Mouse (Mus musculus): ENCODE measurements around the gene Sorcs3.

Sorcs3 gene

GRCm38 (mm10) chr19:48371787-48372186, 166.0 kb downstream of the Sorcs3 start:
- no peak for DNase-seq (ENCODE audit: extremely low read depth, low read depth, low spot score)

DNA sequence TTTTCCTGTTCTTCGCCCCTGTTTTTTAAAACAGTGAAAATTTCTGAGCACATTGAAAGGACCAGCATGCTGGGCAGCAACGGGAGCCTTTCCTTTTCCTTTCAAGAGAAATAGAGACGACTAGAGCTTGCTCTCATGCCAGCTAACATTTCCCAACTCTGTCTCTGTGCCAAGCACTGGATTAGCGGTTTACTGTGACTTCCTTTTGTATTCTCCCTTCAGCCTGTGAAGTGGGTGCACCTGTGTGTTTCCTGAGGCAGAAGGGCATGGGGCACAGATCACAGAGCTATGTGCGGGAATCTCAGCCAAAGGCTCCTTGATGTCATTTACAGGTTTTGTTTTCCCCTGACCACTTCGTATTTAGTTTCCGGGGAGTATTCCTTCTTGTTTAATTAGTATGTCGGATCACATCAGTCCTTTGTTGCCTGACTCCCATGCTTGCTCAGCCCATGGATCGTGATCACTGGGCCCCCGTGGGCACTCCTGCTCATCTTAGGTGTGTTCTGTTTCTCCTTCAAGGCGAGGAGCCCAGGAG, 172.2 kb downstream of the Sorcs3 start:
- peak; percentile 50 for DNase-seq (ENCODE audit: extremely low read depth, low read depth, low spot score)

DNA sequence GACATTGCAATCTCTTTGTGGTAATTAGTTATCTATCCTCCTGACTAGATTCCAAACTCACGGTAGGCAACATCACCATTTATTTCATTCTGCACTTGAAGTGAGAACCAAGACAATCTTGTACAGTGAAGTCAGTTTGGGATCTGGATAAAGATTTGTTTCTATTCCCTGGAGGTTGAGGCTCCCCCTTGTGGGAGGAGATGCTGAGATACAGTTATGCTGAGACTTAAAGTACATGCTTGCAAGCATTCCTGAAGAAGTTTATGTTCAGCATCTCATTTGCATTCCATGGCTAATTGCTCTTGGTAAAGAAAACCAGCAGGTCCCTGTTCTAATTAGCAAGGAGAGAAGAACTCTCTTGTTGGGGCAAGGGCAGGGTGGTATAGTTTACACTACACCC, 185.7 kb downstream of the Sorcs3 start:
- no peak for DNase-seq (ENCODE audit: extremely low read depth, low read depth, low spot score)

- no peak for DNase-seq (ENCODE audit: extremely low read depth, low read depth, low spot score)
Observed at GRCm38 (mm10) chr19:48404774-48405495, 199.1 kb downstream of the Sorcs3 start.

GRCm38 (mm10) chr19:48408221-48408620, 202.4 kb downstream of the Sorcs3 start:
- DNase-seq (ENCODE audit: extremely low read depth, low read depth, low spot score) = no peak

GRCm38 (mm10) chr19:48411332-48411731, 205.5 kb downstream of the Sorcs3 start:
- no peak for DNase-seq (ENCODE audit: extremely low read depth, low read depth, low spot score)

GRCm38 (mm10) chr19:48413836-48414235, 208.0 kb downstream of the Sorcs3 start:
- DNase-seq (ENCODE audit: extremely low read depth, low read depth, low spot score) = no peak

DNA sequence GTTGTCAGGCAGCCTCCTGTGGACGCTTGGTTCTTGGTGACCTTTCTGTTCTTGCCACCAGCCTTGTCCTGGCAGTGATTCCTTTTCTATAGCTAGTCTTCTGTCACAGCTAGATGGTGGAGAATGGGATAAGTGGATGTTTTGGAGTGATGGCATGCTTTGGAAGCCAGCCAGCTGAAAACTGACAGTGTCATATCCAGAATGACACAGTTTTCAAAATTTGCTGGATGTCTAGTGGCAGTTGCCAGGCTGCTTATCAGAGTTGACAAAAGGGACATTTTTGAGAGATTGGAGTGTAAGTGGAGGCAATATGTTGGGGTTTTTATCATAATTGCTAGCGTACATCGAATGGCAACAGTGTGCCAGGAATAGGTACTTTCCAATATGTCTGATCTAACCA, 212.5 kb downstream of the Sorcs3 start:
- DNase-seq (ENCODE audit: extremely low read depth, low read depth, low spot score) = no peak

GRCm38 (mm10) chr19:48429263-48429662, 223.4 kb downstream of the Sorcs3 start:
- no peak for DNase-seq (ENCODE audit: extremely low read depth, low read depth, low spot score)

DNA sequence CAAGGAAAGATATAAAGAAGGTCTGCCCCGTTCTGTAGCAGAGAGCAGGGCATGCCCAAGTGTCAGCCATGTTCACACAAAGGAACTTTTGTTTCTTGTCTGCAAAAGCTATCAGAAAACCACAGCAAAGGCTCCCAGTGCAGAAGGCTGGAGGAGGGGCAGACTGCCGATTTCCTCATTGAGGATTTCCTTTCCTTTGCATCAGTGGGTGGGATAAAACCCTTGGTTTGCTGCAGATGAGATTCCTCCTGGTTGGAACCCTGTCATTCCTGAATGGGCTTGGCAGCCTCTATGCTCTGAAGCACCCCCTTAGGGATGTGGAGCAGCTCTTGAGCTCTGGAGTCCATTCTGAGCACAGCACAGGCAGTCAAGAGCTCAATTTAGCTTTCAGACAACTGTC, 223.9 kb downstream of the Sorcs3 start:
- no peak for DNase-seq (ENCODE audit: extremely low read depth, low read depth, low spot score)

DNA sequence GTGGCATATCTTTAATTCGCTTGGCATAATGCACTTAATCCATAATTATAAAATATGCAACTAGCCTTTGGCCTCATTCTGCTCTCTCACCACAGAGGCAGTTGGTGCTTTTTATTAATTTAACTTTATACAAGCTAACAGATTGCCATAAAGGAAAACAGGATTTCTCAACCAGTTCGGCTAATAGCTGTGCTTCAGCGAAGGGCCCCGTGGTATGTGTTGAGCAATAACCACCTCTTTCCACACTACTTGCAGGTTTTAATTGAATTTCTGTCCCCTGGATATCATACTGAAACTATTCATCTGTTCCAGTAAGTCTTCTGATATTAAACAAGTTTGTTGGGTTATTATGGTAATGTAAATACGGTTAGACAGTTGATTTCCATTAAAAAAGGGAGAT, 224.5 kb downstream of the Sorcs3 start:
- DNase-seq (ENCODE audit: extremely low read depth, low read depth, low spot score) = peak; percentile 51

DNA sequence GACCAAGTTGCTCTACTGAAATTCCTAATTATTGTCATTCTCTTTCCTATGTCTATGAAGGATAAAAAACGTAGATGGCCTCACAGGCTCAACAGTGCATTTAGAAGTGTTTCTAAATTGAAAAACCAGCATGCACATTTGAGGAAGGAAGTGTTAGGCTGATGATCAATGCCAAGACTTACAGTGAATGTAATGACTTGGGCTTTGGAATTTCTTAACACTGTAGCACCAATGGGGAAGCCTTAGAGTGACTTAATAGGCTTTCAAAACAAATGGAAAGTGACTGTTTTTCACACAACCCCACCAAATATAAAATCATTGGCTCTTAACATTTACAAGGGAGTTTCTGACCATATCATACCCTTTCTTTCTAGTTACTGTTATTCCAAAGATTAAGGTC, 232.6 kb downstream of the Sorcs3 start:
- no peak for DNase-seq (ENCODE audit: extremely low read depth, low read depth, low spot score)

- DNase-seq (ENCODE audit: extremely low read depth, low read depth, low spot score) = no peak
Observed at GRCm38 (mm10) chr19:48461141-48461540, 255.3 kb downstream of the Sorcs3 start.

DNA sequence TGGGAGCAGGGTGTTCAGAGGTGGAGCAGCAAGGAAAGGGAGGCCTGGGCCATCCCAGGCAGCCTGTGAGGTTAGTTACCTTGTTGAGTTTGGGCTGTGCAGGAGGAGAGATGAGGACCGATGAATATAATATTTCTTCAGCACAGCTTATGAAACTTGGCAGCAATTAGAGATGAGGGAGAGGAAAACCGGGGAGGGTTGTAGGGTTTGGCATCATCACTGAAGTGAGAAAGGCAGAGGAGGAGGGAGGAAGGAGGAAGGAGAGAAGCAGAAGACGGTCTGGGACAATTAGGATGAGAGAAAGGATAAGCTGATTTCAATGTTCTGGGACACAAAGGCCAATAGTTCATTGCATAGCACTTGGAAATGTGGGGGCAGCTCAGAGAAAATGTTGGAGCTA, 256.6 kb downstream of the Sorcs3 start:
- no peak for DNase-seq (ENCODE audit: extremely low read depth, low read depth, low spot score)

GRCm38 (mm10) chr19:48463494-48463893, 257.7 kb downstream of the Sorcs3 start:
- no peak for DNase-seq (ENCODE audit: extremely low read depth, low read depth, low spot score)

- no peak for DNase-seq (ENCODE audit: extremely low read depth, low read depth, low spot score)
Observed at GRCm38 (mm10) chr19:48467471-48467870, 261.6 kb downstream of the Sorcs3 start.

GRCm38 (mm10) chr19:48469791-48470410, 264.1 kb downstream of the Sorcs3 start:
- DNase-seq (ENCODE audit: extremely low read depth, low read depth, low spot score) = no peak

DNA sequence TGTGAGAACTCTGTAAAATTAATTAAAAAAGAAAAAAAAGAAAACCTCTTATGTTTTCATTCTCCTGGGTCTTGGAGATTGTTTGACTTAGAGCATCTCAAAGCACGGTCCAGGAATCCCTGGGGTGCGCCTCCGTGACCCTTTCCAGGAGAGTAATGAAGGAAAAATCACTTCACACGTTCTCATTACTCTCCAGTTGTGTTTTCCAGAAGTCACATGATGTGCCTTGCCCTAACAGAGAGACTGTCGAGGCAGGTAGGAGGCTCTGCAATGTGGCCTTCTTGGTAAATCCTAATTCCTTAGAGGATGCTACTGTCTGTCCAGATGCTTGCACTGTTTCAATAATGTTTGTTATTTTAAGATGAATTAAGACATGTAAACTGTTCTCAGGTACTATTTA, 266.1 kb downstream of the Sorcs3 start:
- DNase-seq (ENCODE audit: extremely low read depth, low read depth, low spot score) = no peak

GRCm38 (mm10) chr19:48475784-48476410, 270.1 kb downstream of the Sorcs3 start:
- DNase-seq (ENCODE audit: extremely low read depth, low read depth, low spot score) = no peak

DNA sequence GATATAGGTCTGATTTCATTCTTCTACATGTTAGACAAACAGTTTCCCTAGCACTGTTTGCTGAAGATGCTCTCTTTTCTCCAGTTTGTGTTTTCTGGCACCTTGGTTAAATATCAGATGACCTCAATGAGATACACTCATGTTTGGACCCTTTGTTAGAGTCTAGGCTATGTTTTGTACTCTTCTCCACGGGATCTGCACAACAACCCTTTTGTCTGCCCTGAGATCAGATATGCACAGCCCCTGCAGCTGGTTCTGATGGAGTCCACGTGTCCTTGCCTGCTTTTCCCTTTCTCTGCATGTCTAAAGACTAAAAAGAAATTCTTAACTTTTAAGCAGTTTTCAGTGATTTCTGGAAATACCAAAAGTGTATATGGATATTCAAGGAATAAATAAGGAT, 273.0 kb downstream of the Sorcs3 start:
- DNase-seq (ENCODE audit: extremely low read depth, low read depth, low spot score) = no peak

- DNase-seq (ENCODE audit: extremely low read depth, low read depth, low spot score) = no peak
Observed at GRCm38 (mm10) chr19:48482946-48483345, 277.1 kb downstream of the Sorcs3 start.

GRCm38 (mm10) chr19:48491111-48491510, 285.3 kb downstream of the Sorcs3 start:
- DNase-seq (ENCODE audit: extremely low read depth, low read depth, low spot score) = no peak
